Mouse (Mus musculus) liver, adult (tissue): ENCODE results near the gene Rcor1.

Experiments
- GATA4 ChIP-seq: IDR thresholded peaks from 2 replicates; pipeline ENCODE4 v1.6.1; 2014; ENCODE audit warnings: mild to moderate bottlenecking, low read length; ENCODE audit not compliant: insufficient replicate concordance

The Rcor1 gene

DNA sequence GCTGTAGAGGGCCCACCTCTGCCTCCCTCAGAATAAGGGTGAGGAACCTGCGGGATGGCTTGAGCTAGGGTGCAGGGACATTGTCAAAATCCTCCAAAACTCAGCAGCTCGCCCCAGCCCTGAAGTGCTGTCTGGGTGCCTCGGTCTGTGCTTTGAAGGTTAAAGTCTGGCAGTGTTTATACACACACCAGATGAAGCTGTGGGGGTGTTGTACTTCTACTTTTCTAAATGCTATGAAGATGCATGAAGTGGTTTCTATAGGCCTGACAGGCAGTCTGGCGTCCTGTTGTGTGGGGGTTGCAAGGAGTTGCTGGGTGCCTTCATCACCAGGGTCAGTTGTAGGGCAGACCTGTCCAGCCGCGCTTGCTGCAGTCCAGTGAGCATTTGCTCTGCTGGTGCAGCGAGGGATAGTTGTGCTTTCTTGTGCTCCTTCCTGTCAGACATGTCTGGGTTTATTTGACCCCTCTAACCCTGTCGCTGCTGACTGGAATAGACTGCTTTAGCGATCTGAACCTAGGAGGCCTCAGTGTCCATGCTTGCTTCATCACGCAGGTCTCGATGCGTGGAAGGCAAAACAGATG is 37.3 kb downstream of the Rcor1 start:
- TF ChIP-seq GATA4, result no peak

DNA sequence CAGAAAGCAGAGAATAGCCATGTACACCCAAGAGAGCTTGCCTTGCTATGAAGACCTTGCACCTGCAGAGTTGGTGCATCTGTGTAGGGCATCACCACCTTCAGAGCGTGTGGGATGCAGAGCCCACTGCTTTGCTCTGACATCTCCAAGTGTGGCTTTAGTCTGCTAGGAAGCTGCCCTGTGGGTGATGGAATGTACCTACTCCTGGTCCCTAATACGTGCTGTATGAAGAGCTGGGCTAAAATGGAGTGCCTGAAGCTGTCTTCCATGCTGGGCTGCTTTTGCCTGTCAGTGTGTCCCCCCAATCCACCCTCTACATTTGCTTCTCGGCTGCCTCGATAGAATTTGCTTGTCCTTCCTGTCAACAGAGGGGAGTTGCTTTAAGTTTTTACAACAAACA is 46.4 kb downstream of the Rcor1 start:
- no peak for TF ChIP-seq GATA4

DNA sequence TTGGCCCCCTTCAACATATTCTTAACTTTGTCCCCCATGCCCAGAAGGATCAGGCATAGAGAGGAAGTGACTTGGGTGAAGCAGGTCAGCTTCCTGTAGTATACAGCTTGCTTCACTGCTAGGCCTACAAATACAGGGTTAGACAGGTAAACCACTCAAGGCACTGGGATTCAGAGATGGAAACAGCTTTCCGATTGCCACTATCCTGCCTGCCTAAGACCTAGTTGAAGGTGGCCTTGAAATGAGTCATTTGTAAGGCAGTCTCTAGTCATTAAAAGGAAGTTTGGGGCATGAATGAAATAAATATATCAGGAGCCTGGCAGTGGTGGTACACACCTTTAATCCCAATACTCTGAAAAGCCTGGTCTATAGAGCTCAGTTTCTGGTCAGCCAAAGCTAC is 47.9 kb downstream of the Rcor1 start:
- no peak for TF ChIP-seq GATA4

DNA sequence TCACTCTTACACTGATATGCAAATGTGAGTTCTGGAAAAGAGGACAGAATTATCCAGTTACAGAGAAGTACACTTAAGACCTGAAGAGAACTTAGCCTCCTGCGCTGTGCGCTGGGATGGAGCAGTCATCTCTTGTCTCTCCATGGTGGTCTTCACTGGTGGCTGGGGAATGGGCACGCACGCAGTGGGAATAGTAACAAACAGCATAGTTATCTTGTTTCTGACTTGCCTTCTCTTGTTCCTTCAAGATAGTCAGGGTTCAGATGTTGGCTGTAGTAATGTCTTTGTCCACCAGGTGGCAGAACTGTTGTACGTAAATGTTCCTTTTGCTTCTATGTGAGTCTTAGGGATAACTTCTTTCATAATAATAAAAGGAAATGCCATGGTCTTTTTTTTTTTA is 49.0 kb downstream of the Rcor1 start:
- TF ChIP-seq GATA4, result no peak

DNA sequence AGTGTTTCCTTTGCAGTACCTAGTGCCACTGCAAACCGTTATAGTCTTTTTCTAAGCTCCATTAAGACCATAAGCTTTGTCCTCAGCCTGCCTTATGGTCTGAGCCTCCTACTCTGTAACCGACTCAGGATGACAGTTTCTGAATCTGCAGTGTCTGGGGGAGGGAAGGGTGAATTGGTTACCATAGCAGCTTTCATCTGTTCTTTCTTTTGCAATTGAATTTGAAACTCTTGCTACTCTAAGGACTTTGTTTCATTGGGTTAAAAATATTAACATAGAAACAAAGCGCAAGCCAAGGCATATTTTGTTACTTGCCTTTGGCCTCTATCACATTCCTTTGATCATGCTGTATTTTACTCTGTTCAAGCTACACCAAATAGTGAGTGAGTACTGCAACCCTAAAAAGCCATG is 49.6 kb downstream of the Rcor1 start:
- TF ChIP-seq GATA4, result no peak

DNA sequence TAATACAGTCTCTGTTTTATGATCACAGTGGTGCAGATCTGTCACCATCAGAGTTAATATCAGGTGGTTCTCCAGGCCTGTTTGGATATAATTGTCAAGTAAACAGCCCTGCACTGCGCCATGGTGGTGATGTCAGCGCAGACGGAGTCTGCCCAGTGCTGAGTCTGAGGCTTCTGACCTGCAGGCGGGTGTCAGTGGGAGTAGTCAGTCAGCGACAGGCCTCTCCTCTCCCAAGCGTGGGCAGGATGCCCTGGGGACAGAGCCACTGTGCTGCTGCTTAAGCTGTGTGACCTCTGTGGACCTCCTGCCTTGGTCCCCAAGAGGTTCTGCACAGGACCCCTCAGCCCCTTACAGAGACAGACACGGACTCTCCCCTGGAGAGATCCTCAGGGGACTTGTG is 50.0 kb downstream of the Rcor1 start:
- TF ChIP-seq GATA4, result no peak

DNA sequence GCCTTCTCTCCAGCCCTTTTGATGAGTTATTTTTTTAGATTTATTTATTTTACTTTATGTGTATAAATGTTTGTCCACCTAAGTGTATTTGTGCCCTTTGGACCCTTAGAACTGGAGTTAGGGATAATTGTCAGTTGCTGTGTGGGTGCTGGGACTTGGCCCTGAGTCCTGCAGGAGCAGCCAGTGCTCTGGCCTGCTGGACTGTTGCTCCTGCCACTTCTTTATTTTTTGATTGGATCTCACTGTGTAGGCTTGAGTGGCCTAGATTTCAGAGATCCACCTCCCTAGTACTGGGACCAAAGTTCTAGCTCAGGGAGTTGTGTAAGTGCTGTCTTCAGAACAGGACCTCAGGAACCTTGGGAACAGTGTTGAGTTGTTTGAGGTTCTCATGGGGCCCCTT is 51.6 kb downstream of the Rcor1 start:
- TF ChIP-seq GATA4, result no peak

DNA sequence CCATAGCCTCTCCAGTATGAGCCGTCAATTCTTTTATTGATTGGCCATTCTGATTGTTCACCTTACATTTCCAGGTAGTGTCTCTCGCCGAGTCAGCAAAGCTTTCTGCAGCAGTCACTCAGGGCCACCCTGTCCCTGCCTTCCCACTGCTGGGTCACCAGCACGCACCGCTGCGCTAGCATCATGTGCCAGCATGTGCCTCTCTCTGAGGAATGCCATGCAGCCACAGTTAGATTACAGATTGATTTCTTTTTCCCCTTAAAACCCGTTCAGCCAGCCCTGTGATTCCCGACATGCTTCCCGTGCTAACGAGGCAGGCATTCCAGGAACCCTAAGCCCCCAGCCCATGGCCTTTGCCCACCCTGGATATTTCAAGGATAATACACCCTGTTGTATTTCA is 52.8 kb downstream of the Rcor1 start:
- TF ChIP-seq GATA4, result no peak

DNA sequence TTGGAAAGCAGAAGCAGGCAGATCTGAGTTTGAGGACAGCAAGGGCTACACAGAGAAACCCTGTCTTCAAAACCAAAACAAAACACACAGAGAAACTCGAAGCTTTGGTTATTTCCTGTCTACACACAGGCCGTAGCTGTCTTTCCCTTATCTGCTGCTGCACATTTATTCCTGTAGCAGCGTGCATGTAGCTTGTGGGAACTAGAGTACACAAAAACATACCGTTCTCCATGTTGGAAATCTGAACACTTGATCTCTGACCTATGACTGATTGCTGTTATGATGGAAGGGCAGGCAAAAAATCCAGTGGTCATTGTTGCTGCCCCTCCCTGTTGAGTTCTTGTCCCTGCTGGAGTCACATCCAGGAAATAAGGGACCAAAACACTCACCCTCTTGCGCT is 54.9 kb downstream of the Rcor1 start:
- peak; percentile 71; the same call in 1 of the 2 replicates for TF ChIP-seq GATA4

DNA sequence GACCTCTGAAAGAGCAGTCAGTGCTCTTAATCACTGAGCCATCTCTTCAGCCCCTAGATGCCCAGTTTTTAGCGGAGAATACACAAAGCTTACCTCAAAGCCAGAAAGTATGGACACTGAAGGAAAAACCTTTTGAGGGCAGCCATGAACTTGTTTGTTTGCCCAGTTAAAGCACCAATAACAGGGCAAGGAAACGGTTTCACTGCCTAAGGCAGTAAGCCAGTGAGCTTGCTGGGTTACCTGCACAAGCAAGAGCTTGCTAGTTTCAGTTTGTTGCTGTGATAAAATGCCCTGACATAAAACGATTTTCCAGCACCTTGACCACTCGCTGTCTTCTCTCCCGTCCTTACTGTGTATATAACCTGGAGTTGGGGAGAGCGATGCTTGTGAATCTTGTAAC is 55.9 kb downstream of the Rcor1 start:
- no peak for TF ChIP-seq GATA4

DNA sequence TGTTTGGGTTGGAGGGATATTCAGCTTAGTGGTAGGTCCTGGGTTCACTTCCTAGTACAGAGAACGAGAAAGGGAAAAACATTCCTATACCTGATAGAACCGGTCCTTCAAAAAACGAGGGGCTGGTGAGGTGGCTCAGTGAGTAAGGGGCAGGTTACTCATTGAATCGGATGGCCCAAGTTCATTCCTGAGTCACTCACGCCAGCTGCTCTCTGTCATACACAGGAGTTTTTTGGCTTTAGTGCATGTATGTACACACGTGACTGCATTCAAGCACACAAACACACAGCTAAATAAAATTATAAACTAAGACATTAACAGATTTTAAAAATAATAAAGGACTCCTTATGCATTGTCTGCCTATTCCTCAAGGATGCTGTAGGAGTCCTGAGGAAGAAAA is 57.1 kb downstream of the Rcor1 start:
- TF ChIP-seq GATA4, result no peak

DNA sequence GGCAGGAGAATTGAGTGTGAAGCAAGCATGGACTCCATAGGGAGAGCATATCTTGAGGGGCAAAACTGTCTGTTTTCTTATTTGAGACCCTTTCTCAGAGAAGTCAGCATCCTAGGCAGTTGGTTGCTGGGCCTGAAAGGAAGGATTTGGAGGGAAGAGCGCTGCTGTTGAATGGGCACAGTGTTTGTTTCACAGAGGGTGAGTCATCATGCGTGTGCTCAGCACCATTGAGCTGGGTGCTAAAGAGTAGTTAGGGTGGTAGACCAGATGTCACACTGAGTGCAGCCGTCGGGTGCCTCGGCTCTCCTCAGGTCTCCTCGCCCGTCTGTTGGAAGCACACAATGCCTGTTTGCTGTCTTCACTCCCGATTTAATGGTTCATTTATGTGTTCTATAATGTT is 57.9 kb downstream of the Rcor1 start:
- no peak for TF ChIP-seq GATA4

DNA sequence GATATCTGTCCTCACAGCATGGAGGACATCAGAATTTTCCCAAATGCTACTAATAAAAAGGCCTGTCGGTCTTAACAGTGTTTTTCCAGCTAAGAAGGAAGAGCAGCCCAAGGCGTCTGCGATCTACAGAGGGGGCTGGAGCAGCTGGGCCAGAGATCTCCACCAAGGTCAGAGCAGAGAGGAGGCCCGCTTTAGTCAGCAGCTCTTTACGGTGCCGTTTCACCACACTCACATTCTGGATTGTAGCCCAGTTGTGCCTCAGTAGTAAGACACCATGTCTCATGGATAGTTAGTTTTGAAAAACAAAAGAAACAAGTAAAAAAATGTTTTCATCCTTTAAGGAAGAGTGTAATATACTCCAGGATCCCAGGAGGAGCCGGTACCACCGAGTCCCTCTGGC is 72.0 kb downstream of the Rcor1 start:
- TF ChIP-seq GATA4, result no peak

DNA sequence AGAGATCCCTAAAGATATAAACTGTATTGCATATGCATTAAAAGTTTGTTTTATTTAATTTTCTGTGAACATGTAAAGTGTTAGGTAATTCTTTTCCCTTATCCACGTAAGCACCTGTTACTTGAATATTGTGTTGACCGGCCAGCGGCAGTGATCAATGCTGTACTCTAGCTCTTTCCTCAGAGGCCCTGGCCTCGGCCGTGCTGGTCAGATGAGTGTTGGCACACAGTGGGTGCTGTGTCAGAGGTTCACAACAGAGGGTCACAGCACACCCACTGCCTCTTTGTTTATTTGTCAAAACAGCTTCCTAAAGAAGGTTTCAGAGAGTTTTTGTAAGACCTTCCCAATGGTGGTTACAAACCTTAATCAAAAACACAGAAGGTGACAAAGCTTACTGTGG is 75.4 kb downstream of the Rcor1 start:
- TF ChIP-seq GATA4, result no peak

DNA sequence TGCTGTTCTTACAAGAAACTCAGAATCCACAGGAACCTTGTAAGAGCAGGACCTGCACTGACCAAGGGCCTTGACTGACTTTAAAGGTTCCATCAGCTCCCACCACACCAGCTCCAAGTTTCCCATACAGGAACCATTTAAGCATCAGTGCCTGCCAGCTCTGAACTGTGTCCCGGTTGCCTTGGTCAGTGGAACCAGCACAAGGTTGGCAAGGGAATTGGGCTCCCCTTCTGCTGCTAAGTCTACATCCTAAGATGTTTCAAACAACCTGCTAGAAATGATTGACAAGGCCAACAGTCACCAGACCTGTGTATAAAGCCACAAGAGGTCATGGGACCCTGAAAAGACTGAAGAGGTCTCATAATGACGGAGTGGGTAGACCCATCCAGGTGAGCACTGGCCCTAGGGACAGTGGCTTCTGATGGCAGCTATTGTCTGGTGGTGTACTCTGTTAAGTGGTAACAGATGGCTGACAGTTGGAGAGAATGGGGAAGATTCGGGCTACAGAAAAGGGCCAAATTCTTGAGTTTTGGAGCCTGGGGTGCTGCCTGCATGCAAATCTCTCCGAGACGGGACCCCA is 80.4 kb downstream of the Rcor1 start:
- TF ChIP-seq GATA4, result no peak

DNA sequence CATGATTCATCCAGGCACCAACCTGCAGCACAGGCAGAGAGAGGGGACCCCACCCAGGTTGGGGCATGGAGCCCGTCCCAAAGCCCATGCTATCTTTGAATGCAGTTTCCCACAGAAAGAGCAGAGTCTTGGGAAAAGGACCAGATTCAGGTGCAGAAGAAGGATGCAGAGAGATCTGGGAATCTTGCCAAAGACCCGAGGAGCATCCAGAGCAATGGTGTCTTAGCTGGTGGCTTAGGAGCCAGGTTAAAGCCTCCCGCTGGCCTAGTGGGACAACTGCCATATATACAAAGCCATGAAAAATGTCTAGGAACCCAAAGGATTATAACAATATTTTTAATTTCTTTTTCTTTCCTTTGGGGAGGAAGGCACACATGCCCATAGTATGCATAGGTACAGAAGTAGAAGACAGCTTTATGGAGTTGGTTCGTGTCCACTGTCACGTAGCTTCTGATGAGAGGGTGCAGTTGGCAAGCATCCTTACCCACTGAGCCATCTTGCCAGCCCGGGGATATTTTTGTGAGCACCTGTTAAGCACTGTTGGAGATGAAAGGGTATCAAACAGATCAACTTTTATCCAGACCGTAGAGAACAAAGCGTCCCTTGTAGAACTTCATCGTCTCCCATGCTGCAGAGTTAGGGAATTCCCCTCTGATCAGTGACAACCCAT is 82.0 kb downstream of the Rcor1 start:
- no peak for TF ChIP-seq GATA4

DNA sequence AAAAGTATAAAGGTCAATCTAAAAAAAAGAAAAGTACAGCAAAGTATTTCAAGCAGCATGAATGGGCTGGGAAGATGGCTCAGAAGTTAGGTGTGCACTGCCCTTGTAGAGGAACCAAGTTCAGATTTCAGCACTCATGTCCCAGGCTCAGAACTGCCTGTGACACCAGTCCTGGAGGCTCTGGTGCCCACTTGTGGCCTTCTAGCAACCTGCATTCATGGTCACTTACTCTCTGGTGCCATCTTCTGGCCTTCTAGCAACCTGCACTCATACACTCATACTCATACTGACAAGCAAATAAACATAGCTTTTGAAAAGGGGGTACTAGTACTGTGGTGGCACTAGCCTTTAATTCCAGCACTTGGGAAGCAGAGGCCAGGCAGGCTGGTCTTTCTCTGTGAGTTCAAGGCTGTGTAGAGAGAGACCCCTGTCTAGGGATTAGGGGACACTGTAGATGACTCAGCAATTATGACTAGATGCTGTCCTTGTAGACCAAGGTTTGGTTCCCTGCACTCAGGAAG is 83.2 kb downstream of the Rcor1 start:
- no peak for TF ChIP-seq GATA4

DNA sequence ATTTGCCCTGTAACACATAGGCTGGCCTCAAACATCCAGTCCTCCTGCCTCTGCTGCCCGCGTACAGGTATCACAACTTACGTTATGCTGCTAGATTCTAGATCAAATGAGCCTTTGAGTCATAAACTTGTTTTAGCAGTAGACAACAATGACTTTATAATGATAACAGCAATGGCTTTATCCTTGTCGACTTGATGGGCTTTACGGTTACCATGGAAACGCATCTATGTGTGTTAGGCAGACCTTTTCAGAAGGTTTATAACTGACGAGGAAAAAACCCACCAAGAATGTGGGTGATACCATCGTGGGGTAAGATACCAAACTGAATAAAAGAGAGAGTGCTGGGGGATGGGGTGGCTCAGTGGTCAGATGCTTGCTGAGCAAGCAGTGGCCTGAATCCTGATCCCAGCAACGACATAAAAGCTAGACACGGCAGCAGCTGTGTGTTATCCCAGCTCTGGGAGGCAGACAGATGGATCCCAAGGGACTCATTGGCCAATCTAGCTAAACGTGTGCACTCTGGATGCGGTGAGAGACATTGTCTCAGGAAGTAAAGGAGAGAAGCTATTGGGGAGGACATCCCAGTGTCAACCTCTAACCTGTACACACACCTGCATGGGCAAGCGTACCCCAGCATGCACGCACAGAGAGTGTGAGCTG is 85.6 kb downstream of the Rcor1 start:
- TF ChIP-seq GATA4, result no peak
